Mouse (Mus musculus): ENCODE data around the gene H2afy. TPM values are rescaled to one million over a fixed set of nuclear protein-coding genes. Genes with fewer than 3 reads are reported as not detected.

Gene H2afy
- polyA plus RNA-seq, 1 experiment from 2014 or later, result 98.9 TPM

GRCm38 (mm10) chr13:56110694-56111531, 25.2 kb downstream of the H2afy start:
- H3K27me3 ChIP-seq, result no peaks in the 10 kb centered on the region
- H3K36me3 ChIP-seq, result no peaks in the 10 kb centered on the region
- H3K27ac ChIP-seq, result peak overlapping the region; percentile 83
- peaks cover 81% of the 10 kb centered on the region for H3K4me1 ChIP-seq (replicated peaks)
- peak overlapping the region; percentile 38; the same call in 1 of the 2 replicates for H3K9ac ChIP-seq
- H3K9me3 ChIP-seq (replicated peaks), result no peaks in the 10 kb centered on the region
- ATAC-seq (replicated peaks; ENCODE audit: insufficient number of reproducible peaks, insufficient read depth, low FRiP score, low read depth), result no peak
- H3K4me2 ChIP-seq, result peak overlapping the region; percentile 34
- H3K4me3 ChIP-seq, result no peak overlapping the region
- 48% methylated on average over 19 of the region's 19 CpGs for WGBS

- no peak overlapping the region for H3K4me2 ChIP-seq
- H3K4me1 ChIP-seq (replicated peaks), result peaks cover 77% of the 10 kb centered on the region
- no peak for ATAC-seq (replicated peaks; ENCODE audit: insufficient number of reproducible peaks, insufficient read depth, low FRiP score, low read depth)
- 73% methylated on average over 4 of the region's 4 CpGs for WGBS
- peak overlapping the region; percentile 9; the same call in 1 of the 2 replicates for H3K9ac ChIP-seq
- H3K4me3 ChIP-seq, result no peak overlapping the region
- H3K9me3 ChIP-seq (replicated peaks), result no peaks in the 10 kb centered on the region
- peaks cover under 1% of the 10 kb centered on the region; the same call in 1 of the 2 replicates for H3K36me3 ChIP-seq
- peak overlapping the region; percentile 83 for H3K27ac ChIP-seq
- H3K27me3 ChIP-seq, result no peaks in the 10 kb centered on the region
Observed at GRCm38 (mm10) chr13:56109703-56110102, 26.5 kb downstream of the H2afy start.

- Histone ChIP-seq H3K27ac (peak overlapping the region; percentile 83), H3K9me3 (replicated peaks) (no peaks in the 10 kb centered on the region), H3K4me2 (no peak overlapping the region), H3K4me1 (replicated peaks) (peaks cover 71% of the 10 kb centered on the region), H3K27me3 (no peaks in the 10 kb centered on the region), H3K36me3 (peaks cover 8% of the 10 kb centered on the region), H3K4me3 (no peak overlapping the region), H3K9ac (peak overlapping the region; percentile 9; the same call in 1 of the 2 replicates)
- 48% methylated on average over 17 of the region's 17 CpGs for WGBS
- no peak; the same call in 1 of the 2 replicates for ATAC-seq (replicated peaks; ENCODE audit: insufficient number of reproducible peaks, insufficient read depth, low FRiP score, low read depth)
Observed at GRCm38 (mm10) chr13:56108849-56109519, 27.2 kb downstream of the H2afy start.

GRCm38 (mm10) chr13:56104971-56105391, 31.2 kb downstream of the H2afy start:
- Histone ChIP-seq H3K4me1 (replicated peaks) (peaks cover 31% of the 10 kb centered on the region), H3K9ac (no peak overlapping the region), H3K4me2 (no peak overlapping the region), H3K36me3 (peaks cover 27% of the 10 kb centered on the region), H3K27me3 (no peaks in the 10 kb centered on the region), H3K4me3 (no peak overlapping the region), H3K27ac (peak overlapping the region; percentile 13; the same call in 1 of the 2 replicates), H3K9me3 (replicated peaks) (no peaks in the 10 kb centered on the region)
- WGBS, result 58% methylated on average over 6 of the region's 6 CpGs
- ATAC-seq (replicated peaks; ENCODE audit: insufficient number of reproducible peaks, insufficient read depth, low FRiP score, low read depth), result no peak

GRCm38 (mm10) chr13:56103796-56104746, 32.1 kb downstream of the H2afy start:
- Histone ChIP-seq H3K4me3 (no peak overlapping the region), H3K4me1 (replicated peaks) (peaks cover 22% of the 10 kb centered on the region), H3K27me3 (no peaks in the 10 kb centered on the region), H3K9ac (no peak overlapping the region), H3K36me3 (peaks cover 27% of the 10 kb centered on the region), H3K9me3 (replicated peaks) (no peaks in the 10 kb centered on the region), H3K4me2 (no peak overlapping the region), H3K27ac (no peak overlapping the region)
- no peak for ATAC-seq (replicated peaks; ENCODE audit: insufficient number of reproducible peaks, insufficient read depth, low FRiP score, low read depth)
- 91% methylated on average over 26 of the region's 26 CpGs for WGBS

- WGBS, result 70% methylated on average over 9 of the region's 9 CpGs
- H3K27ac ChIP-seq, result no peak overlapping the region
- H3K4me2 ChIP-seq, result no peak overlapping the region
- no peaks in the 10 kb centered on the region for H3K27me3 ChIP-seq
- H3K4me3 ChIP-seq, result no peak overlapping the region
- peaks cover 8% of the 10 kb centered on the region for H3K4me1 ChIP-seq (replicated peaks)
- H3K9me3 ChIP-seq (replicated peaks), result no peaks in the 10 kb centered on the region
- H3K9ac ChIP-seq, result no peak overlapping the region
- peaks cover 33% of the 10 kb centered on the region for H3K36me3 ChIP-seq
- ATAC-seq (replicated peaks; ENCODE audit: insufficient number of reproducible peaks, insufficient read depth, low FRiP score, low read depth), result no peak
Observed at GRCm38 (mm10) chr13:56102160-56102559, 34.0 kb downstream of the H2afy start.

GRCm38 (mm10) chr13:56095601-56096195, 40.5 kb downstream of the H2afy start:
- Histone ChIP-seq H3K36me3 (peaks cover 11% of the 10 kb centered on the region; the same call in 1 of the 2 replicates), H3K27ac (no peak overlapping the region), H3K27me3 (no peaks in the 10 kb centered on the region), H3K9ac (no peak overlapping the region), H3K4me2 (no peak overlapping the region), H3K9me3 (replicated peaks) (no peaks in the 10 kb centered on the region), H3K4me3 (no peak overlapping the region), H3K4me1 (replicated peaks) (peaks cover 41% of the 10 kb centered on the region)
- 84% methylated on average over 18 of the region's 18 CpGs for WGBS
- ATAC-seq (replicated peaks; ENCODE audit: insufficient number of reproducible peaks, insufficient read depth, low FRiP score, low read depth), result 0 out of 2 replicates have a peak, but pooled peaks have one; percentile 21

- H3K4me1 ChIP-seq (replicated peaks), result peaks cover 41% of the 10 kb centered on the region
- WGBS, result 57% methylated on average over 8 of the region's 8 CpGs
- H3K27me3 ChIP-seq, result no peaks in the 10 kb centered on the region
- no peaks in the 10 kb centered on the region for H3K9me3 ChIP-seq (replicated peaks)
- peaks cover 22% of the 10 kb centered on the region; the same call in 1 of the 2 replicates for H3K36me3 ChIP-seq
- no peak overlapping the region for H3K4me2 ChIP-seq
- no peak overlapping the region for H3K9ac ChIP-seq
- 0 out of 2 replicates have a peak, but pooled peaks have one; percentile 7 for ATAC-seq (replicated peaks; ENCODE audit: insufficient number of reproducible peaks, insufficient read depth, low FRiP score, low read depth)
- no peak overlapping the region for H3K4me3 ChIP-seq
- peak overlapping the region; percentile 63 for H3K27ac ChIP-seq
Observed at GRCm38 (mm10) chr13:56094544-56094943, 41.6 kb downstream of the H2afy start.

GRCm38 (mm10) chr13:56093680-56094079, 42.5 kb downstream of the H2afy start:
- peaks cover 23% of the 10 kb centered on the region for H3K36me3 ChIP-seq

GRCm38 (mm10) chr13:56092606-56093005, 43.6 kb downstream of the H2afy start:
- Histone ChIP-seq H3K9me3 (replicated peaks) (no peaks in the 10 kb centered on the region), H3K27ac (peak overlapping the region; percentile 63), H3K27me3 (no peaks in the 10 kb centered on the region), H3K4me3 (no peak overlapping the region), H3K4me2 (no peak overlapping the region), H3K4me1 (replicated peaks) (peaks cover 56% of the 10 kb centered on the region), H3K36me3 (peaks cover 19% of the 10 kb centered on the region), H3K9ac (no peak overlapping the region)
- peak; percentile 43; the same call in 1 of the 2 replicates for ATAC-seq (replicated peaks; ENCODE audit: insufficient number of reproducible peaks, insufficient read depth, low FRiP score, low read depth)
- 58% methylated on average over 5 of the region's 5 CpGs for WGBS

More at GRCm38 (mm10) chr13:56093680-56094079, 42.5 kb downstream of the H2afy start:
- ATAC-seq (replicated peaks; ENCODE audit: insufficient number of reproducible peaks, insufficient read depth, low FRiP score, low read depth), result no peak
- H3K27me3 ChIP-seq, result no peaks in the 10 kb centered on the region
- no peaks in the 10 kb centered on the region for H3K9me3 ChIP-seq (replicated peaks)
- peak overlapping the region; percentile 63 for H3K27ac ChIP-seq
- WGBS, result 53% methylated on average over 3 of the region's 3 CpGs
- H3K9ac ChIP-seq, result no peak overlapping the region
- H3K4me2 ChIP-seq, result no peak overlapping the region
- no peak overlapping the region for H3K4me3 ChIP-seq
- H3K4me1 ChIP-seq (replicated peaks), result peaks cover 46% of the 10 kb centered on the region
